In genomic region chr11:107130879-107131748, GRCm38 (mm10) we compare ENCODE assay signal across 8 mouse cellular contexts. TPM values are rescaled to one million over a fixed set of nuclear protein-coding genes. Genes with fewer than 3 reads are reported as not detected.
A peak's percentile ranks its signal among the peaks of the same experiment; 100 is the strongest.
DNase-seq lines count a peak whose midpoint lies in the region; ATAC-seq and TF ChIP-seq lines count a peak whose summit lies in the region.

No protein-coding gene starts in this region.

- WGBS in hindbrain, embryonic 13.5 days: under 1% methylated on average over 52 of the region's 65 CpGs

- H3K36me3 ChIP-seq in hindbrain, embryonic 13.5 days: no peaks in the 10 kb centered on the region

- H3K4me1 ChIP-seq in hindbrain, embryonic 13.5 days (replicated peaks): peaks cover 37% of the 10 kb centered on the region

- H3K27ac ChIP-seq in hindbrain, embryonic 13.5 days: peak overlapping the region; percentile 98

- peak; percentile 44 for ATAC-seq in Patski
- peak; percentile 75 for ATAC-seq in hindbrain, embryonic 13.5 days (ENCODE audit: low FRiP score)
- ATAC-seq in megakaryocyte, adult 5-6 weeks (ENCODE audit: poor library complexity, severe bottlenecking): peak; percentile 44

- H3K9ac ChIP-seq in hindbrain, embryonic 13.5 days: peak overlapping the region; percentile 97

- in situ Hi-C loops in Patski (cut with MboI; ENCODE audit: low pct_unique_long_range_greater_than_20kb): no loop called here

- H3K9me3 ChIP-seq in hindbrain, embryonic 13.5 days: no peaks in the 10 kb centered on the region

- no peak for DNase-seq in Patski (ENCODE audit: low read depth, low spot score)
- DNase-seq in cerebellum, postnatal 10 days: peak; percentile 74 to 76
- peak; percentile 28 to 35 for DNase-seq in frontal cortex, postnatal 14 days (ENCODE audit: low spot score in 2 of 2)
- peak; percentile 18 to 51 for DNase-seq in left cerebral cortex, adult 9 months (ENCODE audit: low spot score in 2 of 2)
- DNase-seq in right cerebral cortex, postnatal 10 days (ENCODE audit: low spot score in 2 of 2): peak; percentile 58 to 69
- DNase-seq in urinary bladder, postnatal 25 days (ENCODE audit: low spot score): peak; percentile 52

- no peaks in the 10 kb centered on the region for H3K27me3 ChIP-seq in Patski
- no peaks in the 10 kb centered on the region for H3K27me3 ChIP-seq in hindbrain, embryonic 13.5 days

- H3K4me3 ChIP-seq in hindbrain, embryonic 13.5 days: peak overlapping the region; percentile 89

- CTCF ChIA-PET in Patski (lab: Charles Lee): interaction anchor here (1.4 to 2.4 kb wide), 5 partner anchors 9 to 67 kb away, joined by 3 to 10 read pairs (median 5); no protein-coding TSS in a partner anchor

- no peak for TF ChIP-seq CTCF in Patski (IDR thresholded peaks at IDR 0.05)

- POLR2A ChIA-PET in Patski (lab: Charles Lee): interaction anchor here (0.6 kb wide), 2 partner anchors 11 to 107 kb away, joined by 3 read pairs; no protein-coding TSS in a partner anchor

- peak overlapping the region; percentile 71 for H3K4me2 ChIP-seq in hindbrain, embryonic 13.5 days

RNA-seq across cellular contexts. Expression of gene Bptf, which starts 0.8 kb away (rescaled TPM):
- polyA plus RNA-seq in Patski (2021): 47.4 TPM
- polyA plus RNA-seq in hindbrain, embryonic 13.5 days (2015; fragmentation: Nextera tagmentation; extraction: Ambion mirVana): 34.0 and 38.0 TPM in 2 replicates
- 45.6 and 50.8 TPM in 2 replicates for total RNA-seq in megakaryocyte, adult 5-6 weeks (2015)
- total RNA-seq in megakaryocyte, adult 5-6 weeks (2017): 35.9 and 43.4 TPM in 2 replicates

RNA-seq across cellular contexts. Expression of gene Nol11, which starts 58.1 kb away (rescaled TPM):
- polyA plus RNA-seq in Patski (2021): 34.3 TPM
- 55.8 and 56.1 TPM in 2 replicates for polyA plus RNA-seq in hindbrain, embryonic 13.5 days (2015; fragmentation: Nextera tagmentation; extraction: Ambion mirVana)
- total RNA-seq in megakaryocyte, adult 5-6 weeks (2015): 28.9 and 31.7 TPM in 2 replicates
- total RNA-seq in megakaryocyte, adult 5-6 weeks (2017): 25.4 and 31.8 TPM in 2 replicates
